Mouse (Mus musculus) small intestine, adult 2 months (tissue): ENCODE measurements at regions not wholly inside any gene's neighbourhood (a gene's known extent, or its start where the extent isn't known, plus 50 kb on each side); places are given as distances from the start of the nearest gene placed in this dataset.

ENCODE experiments used
- CTCF ChIP-seq: fragments of 200-500 bp; IDR thresholded peaks from 2 replicates; pipeline ENCODE4 v1.5.1; 2012; ENCODE audit warnings: low read depth, mild to moderate bottlenecking, control low read depth, inconsistent platforms, low read length, moderate library complexity, mixed read lengths; ENCODE audit not compliant: insufficient replicate concordance, insufficient read length; ENCODE audit errors: extremely low read depth
- POLR2A ChIP-seq: fragments of 200-500 bp; IDR thresholded peaks from 2 replicates; pipeline ENCODE4 v1.6.1; 2012; ENCODE audit warnings: low read depth, mild to moderate bottlenecking, control low read depth, inconsistent platforms, low read length, moderate library complexity

DNA sequence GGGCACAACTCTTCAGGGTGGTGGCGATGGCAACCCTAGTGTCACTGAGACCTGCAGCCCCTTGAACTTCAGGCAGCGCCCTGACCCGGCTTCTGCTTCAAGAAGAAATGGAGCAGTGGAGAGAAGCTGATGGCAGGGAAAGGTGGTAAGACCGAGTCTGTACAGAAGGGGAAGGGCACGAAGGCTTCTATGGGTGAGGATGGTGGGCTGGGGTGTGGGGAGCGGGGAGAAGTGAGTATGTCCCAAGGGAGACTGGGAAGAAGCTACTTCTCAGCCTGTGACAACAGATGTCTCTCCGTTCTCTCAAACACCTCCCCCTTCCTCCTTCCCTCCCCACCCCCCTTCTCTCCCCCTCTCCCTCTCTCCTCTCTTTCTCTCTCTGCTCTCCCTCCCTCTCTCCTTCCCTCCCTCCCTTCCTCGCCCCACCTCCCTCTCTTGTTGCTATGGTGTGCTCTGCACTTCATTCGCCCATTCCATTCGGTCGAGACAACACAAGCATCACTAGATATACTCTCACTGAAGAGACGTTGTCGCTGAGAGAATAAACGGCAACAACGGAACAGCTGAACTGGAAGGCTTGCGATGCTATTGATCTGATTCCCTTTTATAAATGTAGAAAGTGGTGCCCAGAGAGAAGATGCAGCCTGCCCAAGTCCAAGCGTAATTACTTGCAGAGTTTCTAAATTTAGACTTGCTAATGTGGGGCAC lies 142.7 kb upstream of the Tox3 start:
- TF ChIP-seq POLR2A (no peak), CTCF (no peak)
